Mouse (Mus musculus) ES-E14 (cell line): ENCODE measurements at regions not wholly inside any gene's neighbourhood (a gene's known extent, or its start where the extent isn't known, plus 50 kb on each side); places are given as distances from the start of the nearest gene placed in this dataset.

Experiments used
- CHD2 ChIP-seq: IDR thresholded peaks from 2 replicates; pipeline ENCODE4 v1.6.1; 2014; ENCODE audit warnings: mild to moderate bottlenecking, low read depth, low read length, inconsistent platforms
- MAFK ChIP-seq: IDR thresholded peaks from 2 replicates; pipeline ENCODE4 v1.6.1; 2014; ENCODE audit warnings: mild to moderate bottlenecking, low read depth, low read length, inconsistent platforms; ENCODE audit not compliant: insufficient read depth
- ZC3H11A ChIP-seq: IDR thresholded peaks from 2 replicates; pipeline ENCODE4 v1.6.1; 2012; ENCODE audit warnings: low read depth, mild to moderate bottlenecking, inconsistent platforms, low read length, borderline replicate concordance
- ZNF384 ChIP-seq: IDR thresholded peaks from 2 replicates; pipeline ENCODE4 v1.6.1; 2012; ENCODE audit warnings: low read depth, low read length, inconsistent platforms

GRCm38 (mm10) chr11:32118844-32119629 is 81.0 kb downstream of the Il9r start:
- TF ChIP-seq ZNF384 (no peak), CHD2 (no peak), ZC3H11A (no peak), MAFK (no peak)
